Mouse (Mus musculus) Patski (cell line): Measurements from ENCODE around the gene Eml3. TPM values are rescaled to one million over a fixed set of nuclear protein-coding genes. Genes with fewer than 3 reads are reported as not detected.
"Not testable (repeated sequence)": the region's sequence is repeated elsewhere in the genome, so short reads cannot be mapped to it uniquely, and the experiment has no call there.

Experiments used
- ATAC-seq: fragments of 100-300 bp; one replicate; pipeline ENCODE4 v1.8.0; 2021
- CTCF ChIA-PET: fragments of 350-600 bp; sonication (Branson Sonifier 250); formaldehyde crosslinking; loops from one replicate; lab custom pipeline; 2022; ENCODE audit warnings: inconsistent platforms; lab: Charles Lee
- POLR2A ChIA-PET: fragments of 350-600 bp; sonication (Branson Sonifier 250); formaldehyde crosslinking; loops from one replicate; lab custom pipeline; 2022; ENCODE audit warnings: antibody characterized with exemption, inconsistent platforms; lab: Charles Lee
- DNase-seq: peaks from one replicate; pipeline ENCODE4 v3.0.0-alpha.2; 2011; ENCODE audit warnings: low read depth, low spot score
- H3K27me3 ChIP-seq: fragments of 371-371 bp; one replicate; pipeline ENCODE4 v1.5.1; 2021
- CTCF ChIP-seq: fragments of 100-300 bp; IDR thresholded peaks from one replicate; pipeline ENCODE4 v1.5.1; 2021
- in situ Hi-C: fragments of 300-500 bp; cut with MboI; formaldehyde crosslinking; loops from 3 replicates; pipeline ENCODE4 v1.11.1; 2018; ENCODE audit warnings: low pct_unique_long_range_greater_than_20kb, mixed read lengths
- polyA plus RNA-seq: library from polyadenylated mRNA; unstranded; gene quantifications from one replicate; pipeline ENCODE4 v1.2.3, GENCODE M21; 2021

Gene Eml3
- polyA plus RNA-seq, 1 experiment from 2014 or later = 56.5 TPM

DNA sequence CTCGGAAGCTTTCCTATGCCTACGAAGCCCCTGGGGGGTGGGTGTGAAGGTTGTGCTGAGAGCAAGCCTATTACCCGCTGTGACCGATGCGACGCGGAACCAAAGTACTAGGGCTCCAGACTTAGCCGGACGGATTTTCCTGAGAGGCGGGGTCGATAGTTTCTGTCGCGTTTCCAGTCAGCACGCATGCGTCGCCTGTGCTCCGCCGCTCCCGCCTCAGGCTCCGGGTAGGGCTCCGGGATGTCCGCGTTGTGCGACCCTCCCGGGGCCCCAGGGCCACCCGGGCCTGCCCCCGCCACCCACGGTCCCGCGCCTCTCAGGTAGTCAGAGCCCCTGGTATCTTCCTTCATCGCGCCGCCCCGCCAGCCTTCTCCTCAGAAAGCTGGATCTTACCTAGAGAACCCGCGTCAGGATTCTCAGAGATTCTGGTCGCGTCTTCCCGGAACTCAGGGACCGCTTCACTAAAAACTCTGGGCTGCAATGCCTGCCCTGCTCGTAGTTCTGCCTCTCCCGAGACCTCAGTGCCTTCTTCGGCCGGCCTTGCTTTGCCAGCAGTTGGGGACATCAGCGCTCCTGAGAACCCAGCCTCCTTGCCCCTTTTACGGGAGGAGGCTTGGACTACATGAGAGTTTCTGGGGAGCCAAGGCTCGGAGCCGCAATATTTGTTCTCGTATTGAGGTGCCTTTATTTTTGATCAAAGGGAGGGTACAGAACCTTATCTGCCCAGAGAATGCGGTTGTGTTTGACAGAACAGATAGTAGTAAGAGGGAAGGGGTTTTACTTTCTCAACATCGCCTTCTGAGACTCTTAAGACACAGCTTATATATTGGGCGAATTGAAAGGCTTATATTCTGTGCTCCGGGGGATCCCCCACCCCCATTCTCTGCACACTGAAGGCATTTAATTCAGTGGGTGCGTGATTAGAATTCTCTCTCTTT, 36.3 kb upstream of the Eml3 start, which contains the start of gene Ints5:
TSS of gene Ints5 (plus strand) at position 177 of the 938 bp plus-strand sequence.
- no peak for TF ChIP-seq CTCF
- no peaks in the 10 kb centered on the region for H3K27me3 ChIP-seq
- DNase-seq (peak; percentile 49), ATAC-seq (peak; percentile 9)
- in situ Hi-C loops = no loop called here
- ChIA-PET CTCF (interaction anchor here (1.0 to 1.1 kb wide), 3 partner anchors 12 to 48 kb away, joined by 3 to 4 read pairs (median 3); no protein-coding TSS in a partner anchor), POLR2A (interaction anchor here (0.6 to 2.0 kb wide), 4 partner anchors 8 to 52 kb away, joined by 3 to 6 read pairs (median 4); partner anchors contain the start of gene Uqcc3)

DNA sequence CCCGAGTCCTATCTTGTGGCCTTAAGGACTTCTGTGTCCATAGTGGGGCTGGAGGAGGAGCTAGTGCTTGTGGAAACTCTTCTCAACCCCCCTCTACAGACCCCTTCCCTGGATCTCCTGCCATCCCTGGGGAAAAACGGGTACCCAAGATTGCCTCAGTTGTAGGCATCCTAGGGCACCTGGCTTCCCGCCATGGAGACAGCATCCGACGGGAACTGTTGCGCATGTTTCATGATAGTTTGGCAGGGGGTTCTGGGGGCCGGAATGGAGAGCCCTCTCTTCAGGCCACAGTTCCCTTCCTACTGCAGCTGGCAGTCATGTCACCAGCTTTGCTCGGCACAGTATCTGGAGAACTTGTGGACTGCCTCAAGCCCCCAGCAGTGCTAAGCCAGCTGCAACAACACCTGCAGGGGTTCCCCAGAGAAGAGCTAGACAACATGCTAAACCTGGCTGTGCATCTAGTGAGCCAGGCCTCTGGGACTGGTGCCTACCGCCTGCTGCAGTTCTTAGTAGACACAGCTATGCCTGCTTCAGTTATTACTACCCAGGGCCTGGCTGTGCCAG, 33.9 kb upstream of the Eml3 start:
- ChIA-PET POLR2A (interaction anchor here (0.5 kb wide), 1 partner anchor 124 kb away, joined by 3 read pairs; no protein-coding TSS in a partner anchor), CTCF (no interaction called here)
- TF ChIP-seq CTCF = no peak
- no peak for DNase-seq
- H3K27me3 ChIP-seq = no peaks in the 10 kb centered on the region
- in situ Hi-C loops = no loop called here
- no peak for ATAC-seq

DNA sequence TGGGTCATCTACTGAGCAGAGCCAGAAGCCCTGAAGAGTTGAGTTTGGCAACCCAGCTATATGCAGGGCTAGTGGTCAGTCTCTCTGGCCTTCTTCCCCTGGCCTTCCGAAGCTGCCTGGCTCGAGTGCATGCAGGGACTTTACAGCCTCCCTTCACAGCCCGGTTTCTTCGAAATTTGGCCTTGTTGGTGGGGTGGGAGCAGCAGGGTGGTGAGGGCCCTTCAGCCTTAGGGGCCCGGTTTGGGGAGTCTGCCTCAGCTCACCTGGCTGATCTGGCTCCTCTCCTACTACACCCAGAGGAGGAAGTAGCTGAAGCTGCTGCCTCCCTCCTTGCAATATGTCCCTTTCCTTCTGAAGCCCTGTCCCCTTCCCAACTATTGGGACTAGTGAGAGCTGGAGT, 33.1 kb upstream of the Eml3 start:
- in situ Hi-C loops, DNase-seq, ATAC-seq, CTCF ChIA-PET, H3K27me3 ChIP-seq: not testable (repeated sequence)
- POLR2A ChIA-PET = interaction anchor here (0.5 kb wide), 1 partner anchor 125 kb away, joined by 3 read pairs; no protein-coding TSS in a partner anchor

DNA sequence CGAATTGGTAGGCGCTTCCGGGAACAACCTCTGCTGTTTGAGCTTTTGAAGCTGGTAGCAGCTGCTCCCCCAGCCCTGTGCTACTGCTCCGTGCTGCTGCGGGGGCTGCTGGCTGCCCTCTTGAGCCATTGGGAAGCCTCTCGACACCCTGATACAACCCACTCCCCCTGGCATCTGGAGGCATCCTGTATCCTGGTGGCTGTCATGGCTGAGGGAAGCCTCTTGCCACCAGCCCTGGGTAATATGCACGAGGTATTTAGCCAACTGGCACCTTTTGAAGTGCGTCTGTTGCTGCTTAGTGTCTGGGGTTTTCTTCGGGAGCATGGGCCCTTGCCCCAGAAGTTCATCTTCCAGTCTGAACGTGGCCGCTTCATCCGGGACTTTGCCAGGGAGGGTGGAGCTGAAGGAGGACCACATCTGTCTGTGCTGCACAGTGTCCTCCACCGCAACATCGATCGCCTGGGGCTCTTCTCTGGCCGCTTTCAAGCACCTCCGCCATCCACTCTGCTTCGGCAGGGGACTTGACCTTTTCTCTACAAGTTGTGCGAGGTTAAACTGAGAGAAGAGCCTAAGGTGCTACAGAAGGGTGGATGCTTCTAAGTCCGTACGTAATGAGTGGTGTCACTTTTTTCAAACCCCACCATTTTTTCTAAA, 32.0 kb upstream of the Eml3 start:
- H3K27me3 ChIP-seq, in situ Hi-C loops, DNase-seq, CTCF ChIA-PET: not testable (repeated sequence)
- ATAC-seq = peak; percentile 2
- POLR2A ChIA-PET = interaction anchor here (0.6 to 1.0 kb wide), 2 partner anchors 12 to 71 kb away, joined by 3 read pairs; no protein-coding TSS in a partner anchor

GRCm38 (mm10) chr19:8897865-8898495, 31.4 kb upstream of the Eml3 start, which contains the start of gene Ganab:
TSS of gene Ganab (plus strand) at chr19:8898071.
- no peaks in the 10 kb centered on the region for H3K27me3 ChIP-seq
- in situ Hi-C loops = no loop called here
- ChIA-PET POLR2A (interaction anchor here (0.5 to 1.0 kb wide), 3 partner anchors 13 to 70 kb away, joined by 3 read pairs; no protein-coding TSS in a partner anchor), CTCF (no interaction called here)
- ATAC-seq (peak; percentile 92), DNase-seq (peak; percentile 68)
- TF ChIP-seq CTCF = no peak

- DNase-seq (no peak), ATAC-seq (no peak)
- in situ Hi-C loops = no loop called here
- ChIA-PET POLR2A (interaction anchor here (1.0 kb wide), 1 partner anchor 69 kb away, joined by 3 read pairs; no protein-coding TSS in a partner anchor), CTCF (no interaction called here)
- no peak for TF ChIP-seq CTCF
- no peaks in the 10 kb centered on the region for H3K27me3 ChIP-seq
These were observed 30.8 kb upstream of the Eml3 start for GRCm38 (mm10) chr19:8898576-8898975.

- no peak for TF ChIP-seq CTCF
- DNase-seq (no peak), ATAC-seq (no peak)
- ChIA-PET CTCF (no interaction called here), POLR2A (no interaction called here)
- no peaks in the 10 kb centered on the region for H3K27me3 ChIP-seq
- in situ Hi-C loops = no loop called here
These were observed 30.3 kb upstream of the Eml3 start for GRCm38 (mm10) chr19:8899079-8899478.

GRCm38 (mm10) chr19:8903412-8903811, 25.9 kb upstream of the Eml3 start:
- in situ Hi-C loops = no loop called here
- no peak for DNase-seq
- no peak for TF ChIP-seq CTCF
- no peak for ATAC-seq
- ChIA-PET POLR2A (interaction anchor here (1.2 kb wide), 1 partner anchor 17 kb away, joined by 3 read pairs; the partner anchor contains the start of gene B3gat3), CTCF (interaction anchor here (1.7 kb wide), 1 partner anchor 16 kb away, joined by 5 read pairs; the partner anchor contains the start of gene B3gat3)
- H3K27me3 ChIP-seq = no peaks in the 10 kb centered on the region

- no peak for TF ChIP-seq CTCF
- in situ Hi-C loops = no loop called here
- CTCF ChIA-PET = no interaction called here
- H3K27me3 ChIP-seq = no peaks in the 10 kb centered on the region
- ATAC-seq (no peak), DNase-seq (no peak)
- POLR2A ChIA-PET = no interaction called here
These were observed 20.8 kb upstream of the Eml3 start for GRCm38 (mm10) chr19:8908531-8908930.
